Mouse (Mus musculus) liver, adult 2 months (tissue): ENCODE results near the gene Abhd12.

Source experiments
- CTCF ChIP-seq: fragments of 200-500 bp; IDR thresholded peaks from 2 replicates; pipeline ENCODE4 v1.5.1; 2011; ENCODE audit warnings: low read depth, low read length, control low read depth
- POLR2A ChIP-seq: fragments of 200-500 bp; IDR thresholded peaks from 2 replicates; pipeline ENCODE4 v1.6.1; 2011; ENCODE audit warnings: low read length, control low read depth; ENCODE audit not compliant: insufficient read depth; ENCODE audit errors: extremely low read depth

GRCm38 (mm10) chr2:150782801-150783200 is 121.7 kb downstream of the Abhd12 start:
- TF ChIP-seq CTCF = no peak
- no peak for TF ChIP-seq POLR2A
